Mouse (Mus musculus): ENCODE measurements around the gene Lima1. TPM values are rescaled to one million over a fixed set of nuclear protein-coding genes. Genes with fewer than 3 reads are reported as not detected.

The Lima1 gene
- polyA plus RNA-seq, 1 experiment from 2014 or later, result 87.1 TPM

DNA sequence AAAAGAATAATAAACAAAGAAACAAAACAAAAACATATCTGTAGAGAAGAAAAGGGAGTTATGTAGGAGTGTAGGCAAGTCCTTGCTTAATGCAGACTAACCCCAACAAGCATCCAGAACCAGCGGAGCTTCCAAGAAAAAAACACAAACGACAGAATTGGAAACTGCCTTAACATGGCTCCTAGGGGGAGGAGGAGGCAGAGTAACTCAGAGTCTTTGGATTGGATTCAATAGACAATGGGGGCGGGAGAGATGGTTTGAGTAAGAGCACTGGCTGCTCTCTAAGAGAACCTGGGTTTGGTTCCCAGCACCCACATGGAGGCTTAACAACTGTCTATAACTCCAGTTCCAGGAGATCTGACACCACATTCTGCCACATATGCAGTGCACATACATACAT lies 143.6 kb downstream of the Lima1 start:
- Histone ChIP-seq H3K27me3 (no peaks in the 10 kb centered on the region), H3K4me1 (peaks cover 1% of the 10 kb centered on the region), H3K4me2 (replicated peaks) (no peak overlapping the region), H3K36me3 (peaks cover 64% of the 10 kb centered on the region), H3K9me3 (replicated peaks) (no peaks in the 10 kb centered on the region), H3K4me3 (replicated peaks) (no peak overlapping the region), H3K27ac (replicated peaks) (no peak overlapping the region), H3K9ac (no peak overlapping the region)
- WGBS, result 89% methylated on average over 3 of the region's 3 CpGs
- no peak for ATAC-seq (ENCODE audit: insufficient number of reproducible peaks, low FRiP score, low TSS enrichment, low read depth)

DNA sequence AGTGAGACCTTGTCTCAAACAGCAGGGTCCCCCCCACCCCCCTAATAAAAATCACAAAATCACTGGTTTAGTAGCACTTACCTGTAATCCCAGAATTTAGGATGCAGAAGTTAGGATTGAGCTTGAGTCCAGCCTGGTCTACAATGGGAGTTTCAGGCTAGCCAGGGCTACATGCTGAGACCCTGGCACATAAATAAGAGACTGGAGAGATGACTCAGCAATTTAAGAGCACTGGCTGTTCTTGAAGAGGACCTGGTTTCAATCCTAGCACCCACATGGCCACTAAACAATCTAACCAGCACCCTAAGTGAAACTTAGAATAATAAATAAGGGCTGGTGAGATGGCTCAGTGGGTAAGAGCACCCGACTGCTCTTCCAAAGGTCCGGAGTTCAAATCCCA lies 144.1 kb downstream of the Lima1 start:
- H3K4me1 ChIP-seq, result peaks cover 6% of the 10 kb centered on the region
- H3K4me3 ChIP-seq (replicated peaks), result no peak overlapping the region
- H3K27ac ChIP-seq (replicated peaks), result no peak overlapping the region
- ATAC-seq (ENCODE audit: insufficient number of reproducible peaks, low FRiP score, low TSS enrichment, low read depth), result no peak
- no peaks in the 10 kb centered on the region for H3K9me3 ChIP-seq (replicated peaks)
- 95% methylated on average over 2 of the region's 2 CpGs for WGBS
- H3K27me3 ChIP-seq, result no peaks in the 10 kb centered on the region
- no peak overlapping the region for H3K4me2 ChIP-seq (replicated peaks)
- H3K36me3 ChIP-seq, result peaks cover 59% of the 10 kb centered on the region
- no peak overlapping the region for H3K9ac ChIP-seq

DNA sequence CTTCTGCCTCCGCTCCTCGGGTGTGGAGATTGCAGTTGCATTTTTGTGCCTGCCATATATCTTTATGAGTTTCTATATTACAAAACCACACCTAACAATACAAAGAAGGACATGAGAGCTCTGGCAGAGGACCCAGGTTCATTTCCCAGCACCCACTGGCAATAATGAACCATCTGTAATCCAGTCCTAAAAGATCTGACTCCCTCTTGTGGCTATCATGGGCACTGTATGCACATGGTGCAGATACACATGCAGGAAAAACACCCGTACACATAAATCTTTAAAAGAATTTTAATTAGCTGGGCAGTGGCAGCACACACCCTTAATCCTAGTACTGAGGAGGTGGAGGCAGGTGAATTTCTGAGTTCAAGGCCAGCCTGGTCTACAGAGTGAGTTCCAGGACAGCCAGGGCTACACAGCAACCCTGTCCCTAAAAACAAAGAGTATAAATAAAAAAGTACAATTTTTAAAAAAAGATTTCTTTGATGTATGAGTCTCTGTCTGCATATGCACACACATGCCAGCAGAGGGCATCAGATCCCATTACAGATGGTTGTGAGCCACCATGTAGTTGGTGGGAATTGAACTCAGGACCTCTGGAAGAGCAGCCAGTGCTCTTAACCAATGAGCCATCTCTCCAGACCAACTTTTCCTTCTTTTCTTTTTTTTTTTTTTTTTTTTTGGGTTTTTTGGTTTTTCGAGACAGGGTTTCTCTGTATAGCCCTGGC lies 146.0 kb downstream of the Lima1 start:
- H3K9ac ChIP-seq, result no peak overlapping the region
- H3K27ac ChIP-seq (replicated peaks), result no peak overlapping the region
- no peaks in the 10 kb centered on the region for H3K9me3 ChIP-seq (replicated peaks)
- H3K4me2 ChIP-seq (replicated peaks), result no peak overlapping the region
- no peak overlapping the region for H3K4me3 ChIP-seq (replicated peaks)
- H3K27me3 ChIP-seq, result no peaks in the 10 kb centered on the region
- WGBS, result 91% methylated on average over 4 of the region's 4 CpGs
- no peak for ATAC-seq (ENCODE audit: insufficient number of reproducible peaks, low FRiP score, low TSS enrichment, low read depth)
- peaks cover 43% of the 10 kb centered on the region for H3K36me3 ChIP-seq
- peaks cover 16% of the 10 kb centered on the region for H3K4me1 ChIP-seq

Other genes starting within 250 kb of the Lima1 start
- gene Racgap1, start 223.8 kb downstream of the Lima1 start, polyA plus RNA-seq (2015; fragmentation: Nextera tagmentation; extraction: Ambion mirVana), result 110 and 118 TPM in 2 replicates
- 4.4 and 4.6 TPM in 2 replicates for gene Asic1, start 205.1 kb downstream of the Lima1 start, polyA plus RNA-seq (2015; fragmentation: Nextera tagmentation; extraction: Ambion mirVana)
- gene Smarcd1, start 173.3 kb downstream of the Lima1 start, polyA plus RNA-seq (2015; fragmentation: Nextera tagmentation; extraction: Ambion mirVana), result 37.4 and 40.1 TPM in 2 replicates
- not detected in 2 replicates for gene Gm17349, start 170.0 kb downstream of the Lima1 start, polyA plus RNA-seq (2015; fragmentation: Nextera tagmentation; extraction: Ambion mirVana)
- gene Gpd1, start 157.9 kb downstream of the Lima1 start, polyA plus RNA-seq (2015; fragmentation: Nextera tagmentation; extraction: Ambion mirVana), result 0.76 and 1.0 TPM in 2 replicates
- gene Cox14, start 149.8 kb downstream of the Lima1 start, polyA plus RNA-seq (2015; fragmentation: Nextera tagmentation; extraction: Ambion mirVana), result 178 and 181 TPM in 2 replicates
- 73.7 and 78.3 TPM in 2 replicates for gene Cers5, start 102.6 kb downstream of the Lima1 start, polyA plus RNA-seq (2015; fragmentation: Nextera tagmentation; extraction: Ambion mirVana)
- gene Fam186a, start 91.6 kb upstream of the Lima1 start, polyA plus RNA-seq (2015; fragmentation: Nextera tagmentation; extraction: Ambion mirVana), result 0.03 and 0.04 TPM in 2 replicates
- gene Larp4, start 94.6 kb upstream of the Lima1 start, polyA plus RNA-seq (2015; fragmentation: Nextera tagmentation; extraction: Ambion mirVana), result 25.0 and 25.1 TPM in 2 replicates
- 11.2 and 11.5 TPM in 2 replicates for gene Dip2b, start 163.2 kb upstream of the Lima1 start, polyA plus RNA-seq (2015; fragmentation: Nextera tagmentation; extraction: Ambion mirVana)